Mouse (Mus musculus) heart, embryonic 10.5 days (tissue): Measurements from ENCODE around the gene Mbtd1. TPM values are rescaled to one million over a fixed set of nuclear protein-coding genes. Genes with fewer than 3 reads are reported as not detected.
"Not testable (repeated sequence)": the region's sequence is repeated elsewhere in the genome, so short reads cannot be mapped to it uniquely, and the experiment has no call there.

ENCODE experiments used
- DNase-seq: peaks from one replicate; pipeline ENCODE4 v3.0.0-alpha.2; 2017; ENCODE audit warnings: low spot score
- H3K27ac ChIP-seq: fragments of 300-500 bp; sonication (generic); 2 replicates; pipeline ENCODE4 v1.5.1; 2016; ENCODE audit warnings: mild to moderate bottlenecking
- H3K27me3 ChIP-seq: fragments of 300-500 bp; sonication (generic); 2 replicates; pipeline ENCODE4 v1.6.1; 2016; ENCODE audit warnings: mild to moderate bottlenecking; ENCODE audit not compliant: poor library complexity, insufficient read depth, severe bottlenecking
- H3K36me3 ChIP-seq: fragments of 300-500 bp; sonication (generic); 2 replicates; pipeline ENCODE4 v1.6.1; 2016; ENCODE audit warnings: mild to moderate bottlenecking, moderate library complexity
- H3K4me1 ChIP-seq: fragments of 300-500 bp; sonication (generic); 2 replicates; pipeline ENCODE4 v1.6.1; 2016; ENCODE audit warnings: mild to moderate bottlenecking
- H3K4me3 ChIP-seq: fragments of 300-500 bp; sonication (generic); 2 replicates; pipeline ENCODE4 v1.5.1; 2016; ENCODE audit warnings: mild to moderate bottlenecking, moderate library complexity
- H3K9me3 ChIP-seq: fragments of 300-500 bp; sonication (generic); 2 replicates; pipeline ENCODE4 v1.6.1; 2016; ENCODE audit warnings: mild to moderate bottlenecking, moderate library complexity
- WGBS: fragments of 180-500 bp; shearing (Covaris S2); methylation state at CpG from one replicate; pipeline ENCODE4 v1.1.7; 2016; 5-methylcytosine and 5-hydroxymethylcytosine counted together
- polyA plus RNA-seq: library from polyadenylated mRNA; unstranded; fragments of >200 nt; fragmentation: Nextera tagmentation; extraction: Ambion mirVana; gene quantifications from 2 replicates; pipeline ENCODE4 v1.2.1, GENCODE M21; 2016

Mbtd1 gene
- polyA plus RNA-seq, 1 experiment from 2014 or later = 26.6 TPM

GRCm38 (mm10) chr11:93897732-93898131 is 12.1 kb downstream of the Mbtd1 start:
- 84% methylated on average over 3 of the region's 3 CpGs for WGBS
- H3K27me3 ChIP-seq = no peaks in the 10 kb centered on the region
- peaks cover 11% of the 10 kb centered on the region for H3K36me3 ChIP-seq
- no peak overlapping the region for H3K27ac ChIP-seq
- no peak overlapping the region for H3K4me3 ChIP-seq
- H3K9me3 ChIP-seq = no peaks in the 10 kb centered on the region
- no peak for DNase-seq
- no peaks in the 10 kb centered on the region for H3K4me1 ChIP-seq

- no peaks in the 10 kb centered on the region for H3K4me1 ChIP-seq
- no peaks in the 10 kb centered on the region for H3K9me3 ChIP-seq
- no peak overlapping the region for H3K27ac ChIP-seq
- no peak overlapping the region for H3K4me3 ChIP-seq
- WGBS = 87% methylated on average over 4 of the region's 4 CpGs
- no peak for DNase-seq
- peaks cover 71% of the 10 kb centered on the region for H3K36me3 ChIP-seq
- H3K27me3 ChIP-seq = no peaks in the 10 kb centered on the region
Measured at GRCm38 (mm10) chr11:93906834-93907233, 21.2 kb downstream of the Mbtd1 start.

GRCm38 (mm10) chr11:93907839-93908238 is 22.2 kb downstream of the Mbtd1 start:
- 88% methylated on average over 3 of the region's 3 CpGs for WGBS
- DNase-seq = no peak
- no peak overlapping the region for H3K27ac ChIP-seq
- H3K4me3 ChIP-seq = no peak overlapping the region
- no peaks in the 10 kb centered on the region for H3K9me3 ChIP-seq
- H3K4me1 ChIP-seq = no peaks in the 10 kb centered on the region
- H3K36me3 ChIP-seq = peaks cover 80% of the 10 kb centered on the region
- H3K27me3 ChIP-seq = no peaks in the 10 kb centered on the region

GRCm38 (mm10) chr11:93908829-93909228 is 23.2 kb downstream of the Mbtd1 start:
- Histone ChIP-seq H3K4me3 (no peak overlapping the region), H3K27ac (no peak overlapping the region), H3K4me1 (no peaks in the 10 kb centered on the region), H3K9me3 (no peaks in the 10 kb centered on the region), H3K36me3 (peaks cover 88% of the 10 kb centered on the region), H3K27me3 (no peaks in the 10 kb centered on the region)
- no peak for DNase-seq
- WGBS = 85% methylated on average over 9 of the region's 9 CpGs

GRCm38 (mm10) chr11:93911603-93912002 is 26.0 kb downstream of the Mbtd1 start:
- Histone ChIP-seq H3K4me1 (no peaks in the 10 kb centered on the region), H3K9me3 (no peaks in the 10 kb centered on the region), H3K4me3 (no peak overlapping the region), H3K36me3 (peaks cover 91% of the 10 kb centered on the region), H3K27ac (no peak overlapping the region), H3K27me3 (no peaks in the 10 kb centered on the region)
- 89% methylated on average over 3 of the region's 3 CpGs for WGBS
- no peak for DNase-seq

GRCm38 (mm10) chr11:93915019-93915418 is 29.4 kb downstream of the Mbtd1 start:
- H3K36me3 ChIP-seq = peaks cover 89% of the 10 kb centered on the region
- DNase-seq, H3K4me3 ChIP-seq, H3K27me3 ChIP-seq, H3K4me1 ChIP-seq, H3K9me3 ChIP-seq, H3K27ac ChIP-seq: not testable (repeated sequence)
- 91% methylated on average over 2 of the region's 2 CpGs for WGBS

- no peaks in the 10 kb centered on the region for H3K4me1 ChIP-seq
- no peak for DNase-seq
- no peaks in the 10 kb centered on the region for H3K9me3 ChIP-seq
- H3K27ac ChIP-seq = no peak overlapping the region
- no peak overlapping the region for H3K4me3 ChIP-seq
- H3K36me3 ChIP-seq = peaks cover 95% of the 10 kb centered on the region
- H3K27me3 ChIP-seq = no peaks in the 10 kb centered on the region
Measured at GRCm38 (mm10) chr11:93929106-93929505, 43.5 kb downstream of the Mbtd1 start.

GRCm38 (mm10) chr11:93940906-93941305 is 55.3 kb downstream of the Mbtd1 start:
- Histone ChIP-seq H3K27ac (no peak overlapping the region), H3K4me1 (no peaks in the 10 kb centered on the region), H3K36me3 (peaks cover 40% of the 10 kb centered on the region), H3K9me3 (no peaks in the 10 kb centered on the region), H3K27me3 (no peaks in the 10 kb centered on the region), H3K4me3 (no peak overlapping the region)
- DNase-seq = no peak
- WGBS = 65% methylated on average over 2 of the region's 2 CpGs

GRCm38 (mm10) chr11:93944986-93945385 is 59.3 kb downstream of the Mbtd1 start:
- peaks cover 43% of the 10 kb centered on the region for H3K36me3 ChIP-seq

GRCm38 (mm10) chr11:93948887-93949567 is 63.4 kb downstream of the Mbtd1 start:
- Histone ChIP-seq H3K27ac (no peak overlapping the region), H3K27me3 (no peaks in the 10 kb centered on the region), H3K9me3 (no peaks in the 10 kb centered on the region), H3K4me1 (peaks cover 11% of the 10 kb centered on the region), H3K36me3 (peaks cover 62% of the 10 kb centered on the region), H3K4me3 (no peak overlapping the region)
- 89% methylated on average over 9 of the region's 9 CpGs for WGBS
- DNase-seq = no peak

More at GRCm38 (mm10) chr11:93944986-93945385, 59.3 kb downstream of the Mbtd1 start:
- no peaks in the 10 kb centered on the region for H3K9me3 ChIP-seq
- DNase-seq = no peak
- 84% methylated on average over 3 of the region's 3 CpGs for WGBS
- no peaks in the 10 kb centered on the region for H3K27me3 ChIP-seq
- H3K27ac ChIP-seq = no peak overlapping the region
- no peak overlapping the region for H3K4me3 ChIP-seq
- no peaks in the 10 kb centered on the region for H3K4me1 ChIP-seq

- Histone ChIP-seq H3K27me3 (no peaks in the 10 kb centered on the region), H3K27ac (no peak overlapping the region), H3K9me3 (no peaks in the 10 kb centered on the region), H3K4me3 (no peak overlapping the region), H3K36me3 (peaks cover 64% of the 10 kb centered on the region), H3K4me1 (peaks cover 18% of the 10 kb centered on the region)
- DNase-seq = no peak
- WGBS = 94% methylated on average over 1 of the region's 1 CpGs
Measured at GRCm38 (mm10) chr11:93950045-93950444, 64.4 kb downstream of the Mbtd1 start.

- Histone ChIP-seq H3K27me3 (no peaks in the 10 kb centered on the region), H3K4me3 (no peak overlapping the region), H3K27ac (no peak overlapping the region), H3K36me3 (peaks cover 61% of the 10 kb centered on the region), H3K4me1 (peaks cover 27% of the 10 kb centered on the region), H3K9me3 (no peaks in the 10 kb centered on the region)
- DNase-seq = no peak
- WGBS = 83% methylated on average over 5 of the region's 5 CpGs
Measured at GRCm38 (mm10) chr11:93952376-93952775, 66.7 kb downstream of the Mbtd1 start.

- Histone ChIP-seq H3K27ac (peak overlapping the region; percentile 90), H3K4me1 (peaks cover 27% of the 10 kb centered on the region), H3K4me3 (peak overlapping the region; percentile 71), H3K36me3 (peaks cover 64% of the 10 kb centered on the region), H3K27me3 (no peaks in the 10 kb centered on the region), H3K9me3 (no peaks in the 10 kb centered on the region)
- WGBS = 37% methylated on average over 13 of the region's 13 CpGs
- DNase-seq = no peak
Measured at GRCm38 (mm10) chr11:93954738-93955255, 69.1 kb downstream of the Mbtd1 start.
